Mouse (Mus musculus) ES-E14 (cell line): ENCODE data around the gene Col23a1.

Experiments
- HCFC1 ChIP-seq: IDR thresholded peaks from 2 replicates; pipeline ENCODE4 v1.6.1; 2012; ENCODE audit warnings: low read length, inconsistent platforms, borderline replicate concordance; ENCODE audit not compliant: insufficient read depth
- MAFK ChIP-seq: IDR thresholded peaks from 2 replicates; pipeline ENCODE4 v1.6.1; 2014; ENCODE audit warnings: mild to moderate bottlenecking, low read depth, low read length, inconsistent platforms; ENCODE audit not compliant: insufficient read depth
- ZNF384 ChIP-seq: IDR thresholded peaks from 2 replicates; pipeline ENCODE4 v1.6.1; 2012; ENCODE audit warnings: low read depth, low read length, inconsistent platforms

DNA sequence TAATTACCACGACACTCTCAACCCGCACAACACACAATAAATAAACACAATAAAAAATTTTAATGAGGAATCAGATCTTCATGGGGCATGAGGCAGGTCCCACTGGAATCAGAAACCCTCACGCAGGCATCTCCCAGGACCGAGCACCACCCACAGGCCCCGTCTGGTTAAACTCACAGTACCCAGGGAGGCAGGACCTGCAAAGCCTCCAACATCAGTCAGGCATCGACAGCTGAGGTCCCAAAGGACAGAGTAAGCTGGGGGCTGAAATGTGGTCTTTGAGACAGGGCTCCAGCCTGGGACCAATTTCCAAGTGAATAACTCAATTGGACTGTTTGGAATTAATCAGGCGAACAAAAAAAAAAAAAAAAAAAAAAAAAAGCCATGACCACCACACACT is 248.7 kb downstream of the Col23a1 start:
- TF ChIP-seq MAFK = no peak
- no peak for TF ChIP-seq HCFC1
- TF ChIP-seq ZNF384 = no peak
